Mouse (Mus musculus) right cerebral cortex, postnatal 25 days (tissue): ENCODE data around the gene Tmem268.

Experiments used
- DNase-seq: peaks from one replicate; pipeline ENCODE4 v3.0.0; 2022

Tmem268 gene

DNA sequence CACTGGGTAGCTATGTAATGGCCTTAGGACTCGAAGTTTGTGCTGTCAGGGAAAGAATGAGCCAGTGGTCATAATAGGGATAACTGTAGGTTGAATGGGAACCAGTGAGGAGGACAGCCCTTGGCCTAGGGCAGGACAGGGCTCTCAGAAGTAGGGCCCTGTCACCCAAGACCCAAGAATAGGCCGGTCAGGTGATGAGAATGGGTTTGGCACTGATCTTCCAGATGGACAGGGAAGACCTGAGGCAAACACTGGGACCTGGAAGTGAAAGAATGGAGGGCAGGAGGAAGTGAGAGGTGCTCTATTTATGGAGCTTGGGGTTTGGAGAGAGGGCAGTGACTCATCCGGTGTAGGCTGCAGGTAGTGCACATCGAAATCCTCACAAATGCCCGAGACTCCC is 1.9 kb upstream of the Tmem268 start:
- no peak for DNase-seq

DNA sequence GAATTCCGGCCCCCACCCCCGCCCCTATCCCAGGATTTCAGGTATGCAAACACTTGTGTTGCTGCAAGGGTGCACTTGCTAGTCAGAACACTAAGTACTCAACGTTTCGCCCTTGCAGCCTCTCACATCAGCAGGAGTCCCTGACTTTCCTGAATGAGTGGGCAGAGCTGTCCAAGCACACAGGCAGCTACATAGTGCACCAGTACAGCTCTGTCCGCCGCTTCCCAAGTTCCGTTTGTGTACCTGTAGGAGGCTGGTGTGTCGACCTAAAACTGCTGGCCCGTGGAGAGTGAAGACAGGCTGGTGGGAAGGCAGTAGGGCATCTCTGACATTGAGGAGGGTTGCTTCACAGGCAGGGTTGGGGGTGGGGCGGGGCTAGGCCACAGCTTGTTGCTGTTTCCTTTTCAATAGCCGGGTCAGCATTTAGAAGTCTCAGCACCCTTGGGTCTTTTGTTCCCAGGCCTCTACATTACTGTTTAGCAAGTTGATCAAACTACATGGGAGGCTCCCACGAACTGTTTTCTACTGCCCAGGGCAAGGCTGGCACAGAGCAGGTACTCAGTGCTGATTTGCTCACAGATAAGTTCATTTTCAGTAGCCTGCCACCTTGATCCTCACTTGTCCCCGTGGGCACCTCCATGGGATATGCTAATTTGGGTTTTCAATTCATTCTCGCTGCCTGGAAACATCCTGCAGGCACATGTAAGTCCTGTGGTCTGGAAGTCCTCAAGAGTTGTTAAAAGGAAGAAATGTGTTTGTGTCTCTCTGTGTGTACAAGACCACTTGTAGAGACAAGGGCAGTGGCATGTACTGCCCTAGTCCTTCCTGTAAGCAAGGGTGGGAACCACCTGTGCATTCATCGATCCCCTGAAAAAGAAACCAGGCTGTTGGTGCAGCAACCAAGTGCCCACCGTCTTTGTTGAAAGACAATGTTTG is 1.2 kb upstream of the Tmem268 start:
- no peak for DNase-seq

DNA sequence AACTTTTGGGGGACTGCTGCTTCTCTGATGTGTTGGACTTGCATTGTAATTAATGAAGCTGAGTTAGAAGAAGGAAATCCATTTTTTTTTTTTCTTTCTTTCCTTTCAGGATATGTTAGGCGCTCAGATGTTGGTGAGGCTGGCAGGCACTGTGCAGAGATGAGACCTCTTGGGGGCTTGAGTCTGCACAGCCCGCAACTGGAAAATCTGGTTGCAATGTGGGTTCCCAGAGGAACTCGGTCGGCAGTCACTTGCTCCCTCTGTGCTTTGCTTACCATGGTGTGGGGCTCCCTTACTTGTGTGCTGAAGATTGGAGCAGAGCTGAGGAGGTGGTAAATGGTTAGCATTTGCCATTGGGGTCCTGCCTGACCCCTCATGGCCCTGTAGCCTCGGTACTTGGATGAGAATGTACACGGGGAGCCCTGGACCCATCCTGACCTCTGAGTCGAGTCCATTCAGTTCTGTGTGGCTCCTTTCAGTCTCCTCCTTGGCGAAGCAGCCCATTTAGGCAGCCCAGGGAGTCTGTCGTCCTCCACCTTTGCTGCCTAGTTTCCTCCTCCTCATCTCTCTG is 631 bp downstream of the Tmem268 start:
- no peak for DNase-seq

DNA sequence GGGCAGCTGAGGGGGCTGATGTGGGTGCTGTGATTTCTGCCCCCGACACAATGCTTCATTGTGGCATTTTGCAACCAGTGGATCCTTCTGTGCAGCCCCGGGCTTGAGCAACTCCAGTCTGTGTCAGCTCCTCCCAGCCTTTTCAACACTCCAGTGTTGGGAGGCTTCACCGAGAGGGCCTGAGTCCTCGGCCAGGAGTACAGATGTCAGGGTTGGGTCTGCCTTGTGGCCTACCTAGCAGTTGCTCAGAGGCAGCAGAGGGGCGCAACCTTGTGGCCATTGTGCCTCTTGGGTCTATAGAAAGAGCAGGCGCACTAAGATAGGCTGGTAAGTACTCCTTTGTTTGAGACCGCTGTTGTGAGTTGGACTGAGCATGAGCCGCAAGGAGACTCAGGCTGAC is 1.5 kb downstream of the Tmem268 start:
- no peak for DNase-seq

DNA sequence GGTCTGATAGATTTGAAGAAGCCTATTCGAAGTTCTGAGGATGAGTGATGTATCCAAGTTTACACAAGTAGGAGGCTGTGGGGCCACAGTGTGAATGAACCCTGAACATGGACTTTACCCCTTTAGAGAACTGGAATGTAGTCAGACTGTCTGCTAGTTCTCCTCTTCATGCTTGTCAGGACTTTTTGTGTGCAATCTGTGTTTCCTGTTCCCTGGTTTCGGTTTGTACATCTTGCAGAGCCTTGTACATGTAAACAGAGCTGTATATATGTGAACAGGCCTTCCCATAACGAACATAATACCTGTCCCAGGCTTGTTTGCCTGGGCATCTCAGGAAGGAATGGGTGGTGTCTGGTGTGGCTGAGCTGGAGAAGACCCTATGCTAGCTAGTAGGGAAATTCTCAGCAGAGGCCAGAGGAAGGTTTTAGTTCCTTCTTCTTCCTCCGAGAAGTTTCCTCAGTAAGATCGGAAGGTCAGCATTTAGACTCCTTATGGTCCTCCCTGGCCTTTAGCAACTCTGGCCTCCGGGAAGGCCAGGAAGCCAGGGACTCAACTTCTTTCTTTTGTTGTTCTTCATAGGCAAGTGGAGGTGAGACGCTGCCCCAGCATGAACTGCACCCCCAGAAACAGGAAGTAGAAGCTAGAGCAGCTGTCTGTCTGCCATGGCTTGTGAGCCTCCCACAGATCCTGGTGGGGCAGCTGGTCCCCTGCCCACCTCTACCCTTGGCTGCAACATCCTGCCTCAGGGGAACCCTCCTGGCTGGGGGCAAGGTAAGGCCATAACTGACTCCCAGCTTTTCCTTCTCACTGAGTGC is 3.5 kb downstream of the Tmem268 start:
- DNase-seq, result no peak

DNA sequence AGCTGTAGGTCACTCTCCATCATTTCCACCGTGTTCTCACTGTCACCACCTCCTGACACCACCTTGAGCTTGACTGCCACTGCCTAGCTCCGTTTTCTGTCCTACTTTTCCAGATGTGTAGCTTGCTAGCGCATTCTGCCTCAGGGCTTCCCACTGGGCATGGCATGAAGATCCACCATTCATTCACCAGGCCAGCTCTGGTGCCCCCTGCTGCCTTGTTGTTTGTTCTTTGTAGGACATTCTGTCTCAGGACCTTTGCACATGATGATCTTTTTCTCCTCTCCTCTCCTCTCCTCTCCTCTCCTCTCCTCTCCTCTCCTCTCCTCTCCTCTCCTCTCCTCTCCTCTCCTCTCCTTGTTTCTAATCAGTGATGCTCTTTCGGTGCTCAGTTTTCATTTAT is 4.2 kb downstream of the Tmem268 start:
- DNase-seq, result no peak

DNA sequence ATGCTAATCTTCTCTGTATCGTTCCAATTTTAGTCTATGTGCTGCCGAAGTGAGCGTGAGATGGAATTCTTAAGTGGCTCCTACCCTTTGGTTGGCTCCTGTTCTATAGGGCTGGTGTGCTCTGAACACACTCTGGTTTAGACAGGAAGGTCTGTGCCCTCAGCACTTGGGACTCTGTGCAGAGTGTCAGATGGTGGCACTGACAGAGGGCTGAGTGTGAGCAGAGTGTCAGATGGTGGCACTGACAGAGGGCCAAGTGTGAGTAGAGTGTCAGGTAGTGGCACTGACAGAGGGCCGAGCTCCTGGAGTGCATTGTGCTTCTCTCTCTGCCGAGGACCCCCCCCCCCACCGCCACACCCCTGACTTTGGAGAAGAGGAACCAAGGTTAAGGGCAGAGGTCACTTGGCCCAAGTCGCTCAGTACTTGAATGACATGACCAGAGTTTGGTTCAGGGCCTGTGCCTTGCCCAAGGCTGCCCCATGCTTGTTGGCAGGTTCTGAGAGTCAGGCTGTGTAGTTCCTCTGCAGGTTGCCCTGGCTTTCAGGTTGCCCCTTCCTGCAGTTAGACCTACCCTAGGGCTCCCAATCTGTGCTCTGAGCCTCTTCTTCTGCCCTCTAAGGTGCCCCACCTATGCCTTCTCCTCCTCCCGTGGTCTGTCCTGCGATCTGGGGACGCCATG is 9.3 kb downstream of the Tmem268 start:
- DNase-seq, result no peak

DNA sequence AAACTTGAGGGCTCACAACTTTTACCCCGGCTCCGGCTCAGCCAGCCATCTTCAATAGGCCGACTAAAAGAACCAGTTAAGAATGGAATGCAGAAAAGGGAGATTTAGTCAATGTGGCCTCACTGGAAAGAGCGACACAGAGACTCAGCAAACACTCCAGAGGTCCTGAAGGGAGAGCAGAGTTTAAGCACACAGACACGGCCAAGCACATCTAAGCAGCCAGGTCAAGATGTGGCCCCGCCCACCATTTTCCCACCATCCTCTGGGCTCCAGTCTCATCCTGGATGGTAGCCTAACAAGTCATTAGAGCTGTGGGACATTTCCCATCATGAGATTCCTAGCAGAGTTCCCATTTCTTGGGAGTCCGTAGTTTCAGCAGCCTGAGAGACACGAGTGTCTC is 10.7 kb downstream of the Tmem268 start:
- DNase-seq, result no peak

DNA sequence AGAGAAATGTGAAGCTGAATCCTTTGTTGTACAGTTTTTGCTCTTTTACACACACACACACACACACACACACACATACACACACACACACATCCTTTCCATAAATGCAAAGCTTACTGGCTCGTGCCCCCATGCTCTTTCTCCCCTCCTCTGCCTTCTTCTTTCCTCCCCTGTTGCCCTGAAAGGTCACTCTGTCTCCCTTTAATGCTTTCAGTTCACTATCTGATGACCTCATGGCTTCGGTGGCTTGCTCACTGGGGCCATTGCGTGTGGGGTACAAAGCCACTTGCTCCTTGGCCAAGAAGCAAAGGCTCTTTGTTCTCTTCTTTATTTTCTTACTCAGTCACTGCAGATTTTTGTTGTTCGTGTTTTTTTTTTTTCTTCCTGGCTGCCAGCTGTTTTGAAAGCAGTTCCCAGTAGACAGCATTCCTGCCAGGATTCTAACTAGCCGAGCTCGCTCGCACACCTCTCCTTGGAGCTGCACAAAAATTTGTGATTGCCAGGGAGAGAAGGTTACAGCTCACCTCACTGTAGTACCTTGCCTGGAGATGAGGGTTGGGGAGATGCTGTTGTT is 11.7 kb downstream of the Tmem268 start:
- DNase-seq, result no peak

DNA sequence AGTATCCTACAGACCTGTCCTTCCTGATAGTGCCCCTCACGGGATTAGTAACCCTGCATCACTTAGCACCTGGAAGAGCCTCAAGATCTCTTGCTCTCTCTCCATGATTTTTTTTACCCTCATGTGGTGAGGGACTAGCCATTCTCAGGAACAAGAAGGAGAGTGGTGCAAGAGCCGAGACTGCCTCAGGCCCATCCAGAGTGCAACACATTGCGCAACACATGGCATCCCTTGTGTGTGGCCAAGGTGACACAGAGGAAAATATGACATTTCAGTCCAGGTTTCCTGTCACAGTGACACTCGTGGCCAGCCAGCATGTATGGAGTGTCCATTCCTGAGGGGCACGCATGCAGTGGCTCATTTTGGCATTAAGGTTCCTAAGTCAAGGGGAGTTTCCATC is 14.0 kb downstream of the Tmem268 start:
- DNase-seq, result no peak

DNA sequence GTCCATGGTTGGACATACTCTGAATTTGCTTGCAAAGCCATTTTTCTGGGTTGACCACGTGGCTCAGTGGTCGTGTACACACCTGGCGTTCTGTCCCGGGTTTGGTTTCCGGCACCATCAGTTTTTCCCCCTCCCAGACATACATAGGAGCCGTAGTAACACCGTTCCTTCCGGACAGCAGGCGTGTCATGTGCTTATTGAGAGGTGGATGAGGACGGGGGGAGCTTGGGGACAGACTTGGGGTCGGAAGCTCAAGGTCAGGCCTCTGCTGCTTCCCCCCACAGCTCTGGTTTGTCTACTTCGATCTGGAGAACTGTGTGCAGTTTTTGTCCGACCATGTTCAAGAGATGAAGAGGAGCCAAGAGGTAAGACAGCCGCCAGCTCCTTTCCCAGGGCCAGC is 21.1 kb downstream of the Tmem268 start:
- DNase-seq, result no peak

DNA sequence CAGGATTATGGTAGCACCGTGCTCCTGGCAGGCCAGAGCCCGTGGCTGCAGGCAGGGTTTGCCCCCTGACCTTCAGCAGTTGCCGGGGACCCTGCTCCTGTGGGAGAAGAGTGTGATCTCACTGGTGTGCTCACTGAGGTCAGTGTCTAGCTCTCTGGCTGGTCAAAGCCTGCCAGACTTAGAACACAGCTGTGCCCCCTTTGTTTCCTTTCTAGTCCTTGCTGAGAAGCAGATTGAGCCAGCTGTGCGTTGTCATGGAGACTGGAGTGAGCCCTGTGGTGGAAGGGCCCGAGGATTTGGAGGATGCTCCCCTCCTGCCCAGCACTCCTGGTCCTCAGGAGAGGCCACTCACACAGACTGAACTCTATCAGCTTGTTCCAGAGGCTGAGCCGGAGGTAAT is 21.5 kb downstream of the Tmem268 start:
- DNase-seq, result no peak

DNA sequence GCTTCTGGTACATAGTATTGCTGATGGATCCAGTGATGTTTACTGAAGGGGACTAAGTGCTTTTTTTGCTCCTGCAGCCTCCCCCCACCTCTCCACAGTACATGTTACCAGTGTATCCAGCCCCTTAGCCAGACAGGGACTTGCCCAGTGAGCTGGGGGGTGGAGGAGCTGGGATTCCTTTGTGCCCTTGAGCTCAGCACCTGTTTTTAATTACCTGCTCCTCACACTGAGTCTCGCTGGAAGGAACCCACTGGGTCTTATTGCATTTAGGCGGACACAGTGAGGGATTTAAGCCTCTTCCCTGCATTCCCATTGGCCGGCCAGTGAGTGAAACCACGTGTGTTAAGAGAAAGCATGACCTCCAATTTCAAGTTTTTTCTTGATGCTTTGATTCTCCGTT is 24.0 kb downstream of the Tmem268 start:
- no peak for DNase-seq

DNA sequence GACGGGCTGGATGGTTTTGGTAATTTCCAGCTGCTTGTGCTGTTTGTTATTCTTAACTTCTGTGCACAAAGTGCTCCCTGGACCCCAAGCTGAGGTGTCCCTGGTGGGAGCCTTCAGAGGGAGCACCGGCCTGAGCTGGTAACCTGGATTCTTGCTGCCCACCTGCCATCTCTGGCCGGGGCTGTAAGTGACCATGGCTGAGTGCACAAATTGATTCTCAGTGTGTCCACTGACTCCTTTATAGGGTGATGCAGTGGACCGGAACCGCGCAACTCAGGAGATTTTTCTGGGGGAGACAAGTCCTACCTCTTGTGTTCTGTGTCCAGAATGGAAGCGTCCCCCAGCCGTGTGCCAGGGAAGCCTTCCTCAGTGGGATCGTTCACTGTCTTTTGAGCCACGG is 26.6 kb downstream of the Tmem268 start:
- DNase-seq, result no peak

DNA sequence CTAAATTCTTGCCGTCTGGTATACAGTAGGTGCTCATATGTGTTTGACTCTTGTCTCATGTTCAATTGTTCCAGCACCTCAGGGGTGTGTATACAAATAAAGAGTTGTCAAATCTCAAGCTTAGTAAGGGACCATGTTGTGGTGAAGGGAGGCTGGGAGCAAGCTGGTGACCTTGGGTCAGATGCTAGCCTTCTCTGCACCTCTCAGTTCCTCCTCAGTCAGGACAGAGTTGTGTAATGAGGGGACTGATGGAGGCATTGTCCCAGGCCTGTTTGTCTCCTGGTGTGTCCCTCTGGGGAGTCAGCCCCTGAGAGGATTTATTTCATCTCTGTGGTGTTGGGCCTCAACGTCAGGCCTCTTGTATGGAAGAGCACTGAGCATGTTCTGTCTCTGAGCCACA is 27.7 kb downstream of the Tmem268 start:
- no peak for DNase-seq

DNA sequence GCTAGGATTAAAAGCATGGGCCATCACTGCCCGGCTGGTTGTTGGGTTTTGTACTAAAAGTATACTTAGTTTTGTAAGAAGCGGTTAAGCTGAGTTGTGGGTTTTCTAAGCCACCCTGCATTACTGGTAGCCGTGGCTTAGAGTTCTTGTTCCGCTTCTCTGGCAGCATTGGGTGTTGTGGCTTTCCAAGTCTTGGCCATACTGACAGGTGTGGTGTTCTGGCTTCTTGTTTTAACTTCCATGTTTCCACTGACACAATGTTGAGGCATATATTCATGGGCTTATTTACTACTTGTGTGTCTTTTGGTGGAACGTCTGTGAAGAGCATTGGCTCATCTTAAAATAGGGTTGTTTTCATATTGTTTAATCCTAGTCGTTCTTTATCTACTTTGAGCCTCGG is 31.4 kb downstream of the Tmem268 start:
- DNase-seq, result no peak

DNA sequence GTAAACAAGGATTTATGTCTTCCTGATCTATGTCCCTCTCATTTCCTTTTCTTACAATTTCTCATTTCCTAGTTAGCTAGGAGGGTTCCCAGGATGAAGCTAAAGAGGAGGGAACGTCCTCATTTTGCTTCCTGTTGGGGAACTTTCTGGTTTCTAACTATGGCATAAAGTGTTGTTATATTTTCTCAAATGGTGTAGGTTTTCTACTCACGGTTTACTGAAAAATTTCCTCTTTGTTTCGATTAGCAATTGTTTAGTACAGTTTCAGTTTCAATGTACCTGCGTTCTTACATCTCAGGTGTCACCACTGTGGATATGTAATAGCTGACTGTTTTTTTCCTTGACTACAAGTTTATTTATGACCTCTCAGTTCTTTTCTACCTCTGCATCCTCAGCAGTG is 32.0 kb downstream of the Tmem268 start:
- no peak for DNase-seq

DNA sequence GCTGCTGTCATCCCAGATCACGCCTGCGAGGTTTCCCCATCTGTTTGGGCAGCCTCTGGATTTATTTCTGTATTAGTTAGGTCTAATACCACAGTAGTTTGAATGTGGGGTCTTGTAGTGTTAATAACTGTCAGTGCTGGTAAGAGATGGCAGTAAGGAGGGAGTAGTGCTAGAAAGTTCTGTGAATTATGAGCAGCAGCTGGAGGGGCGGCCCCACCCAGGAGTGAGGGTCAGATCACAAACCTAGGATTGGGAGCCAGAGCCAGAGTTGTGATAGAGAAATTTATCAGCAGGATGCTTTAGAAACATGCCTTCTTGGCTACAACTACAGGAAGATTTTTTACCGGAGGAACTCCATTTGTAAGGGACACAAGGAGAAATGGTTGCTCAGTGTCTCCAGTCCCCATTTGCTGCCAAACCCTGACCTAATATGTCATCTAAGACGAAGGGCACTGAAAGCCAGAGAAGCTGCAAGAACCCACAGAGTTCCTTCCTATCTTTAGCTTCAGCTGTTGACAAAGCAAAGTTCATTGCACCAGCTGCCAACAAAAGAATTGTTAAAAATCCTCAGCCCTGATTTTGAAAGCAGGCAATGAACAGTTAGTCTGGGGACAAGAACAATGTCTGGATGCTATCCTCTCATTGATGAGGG is 36.0 kb downstream of the Tmem268 start:
- no peak for DNase-seq

DNA sequence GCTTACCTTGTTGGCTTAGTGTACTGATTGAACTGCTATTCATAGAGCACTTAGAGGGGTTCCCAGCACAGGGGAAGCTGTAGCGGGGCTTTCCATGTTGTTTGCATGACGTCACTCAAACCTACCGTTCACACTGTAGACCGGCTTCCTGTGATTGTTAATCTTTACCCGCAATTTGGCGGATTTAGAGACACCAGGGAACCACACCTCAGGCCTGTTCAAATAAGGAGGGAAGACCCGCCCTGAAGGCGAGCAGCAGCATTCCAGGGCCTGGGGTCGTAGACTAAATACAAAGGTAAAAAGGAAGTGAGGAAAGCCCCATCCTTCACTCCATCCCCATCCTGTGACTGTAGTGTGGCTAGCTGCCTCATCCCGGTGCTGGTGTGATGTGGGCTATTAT is 36.7 kb downstream of the Tmem268 start:
- no peak for DNase-seq

DNA sequence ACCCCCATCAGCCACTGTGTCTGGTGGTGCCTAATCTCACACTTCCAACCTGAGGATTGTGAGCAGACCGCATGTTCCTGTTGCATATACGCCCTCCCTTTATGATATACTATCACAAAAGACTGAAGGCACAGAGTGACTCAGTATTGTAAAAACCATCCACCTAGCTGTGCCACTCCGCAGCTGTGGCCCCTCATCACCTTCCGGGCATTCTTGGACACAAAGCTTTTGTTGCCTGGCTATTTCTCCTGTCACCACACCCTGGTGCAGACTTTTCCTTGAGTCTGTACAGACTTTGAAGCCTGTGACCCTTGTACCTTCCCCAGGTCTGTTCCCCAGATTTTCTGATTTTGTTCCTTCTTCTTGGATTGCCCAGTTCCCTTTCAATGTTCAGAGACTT is 37.4 kb downstream of the Tmem268 start:
- DNase-seq, result no peak

DNA sequence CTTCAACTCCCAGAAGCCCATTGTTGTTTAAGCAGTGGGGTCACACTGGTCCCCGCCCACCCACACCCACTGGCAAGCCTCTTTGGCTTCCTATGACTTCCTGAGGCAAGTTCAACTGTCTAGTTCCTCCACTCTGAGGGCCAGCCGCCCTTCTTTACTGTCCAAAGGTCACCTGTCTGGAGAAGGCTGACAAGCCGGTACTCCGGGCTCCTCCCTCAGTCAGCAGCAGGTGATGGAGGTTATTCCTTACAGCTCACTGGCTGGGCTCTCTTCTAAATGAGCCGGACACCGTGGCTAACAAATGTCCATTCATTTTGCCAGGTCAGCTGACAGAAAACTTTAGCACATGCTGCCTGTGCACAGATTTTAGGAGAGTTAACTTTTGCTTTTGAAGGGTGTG is 42.2 kb downstream of the Tmem268 start:
- no peak for DNase-seq

DNA sequence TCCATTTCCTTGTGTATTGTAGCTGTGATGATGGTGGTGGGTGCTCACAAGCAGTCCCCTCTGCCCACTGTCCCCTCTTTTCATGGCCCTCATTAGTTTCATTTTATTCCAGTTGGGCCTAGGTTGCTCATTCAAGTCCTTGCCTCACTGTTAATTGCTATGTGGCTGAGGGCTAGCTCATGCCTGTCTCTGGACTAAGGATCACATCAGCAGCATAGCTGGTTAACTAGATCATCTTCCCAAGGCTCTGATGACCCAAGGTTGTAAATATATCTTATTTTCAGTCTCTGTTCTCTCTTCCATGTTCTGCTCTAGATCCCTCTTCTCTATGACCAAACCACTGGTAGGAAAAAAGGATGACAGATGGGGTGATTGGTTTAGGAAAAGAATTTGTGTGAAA is 42.7 kb downstream of the Tmem268 start:
- no peak for DNase-seq
